Mouse (Mus musculus) intestine, embryonic 16.5 days (tissue): ENCODE measurements at regions not wholly inside any gene's neighbourhood (a gene's known extent, or its start where the extent isn't known, plus 50 kb on each side); places are given as distances from the start of the nearest gene placed in this dataset.

ENCODE experiments used
- ATAC-seq: fragments of 200-750 bp; cut with Nextera tagmentation; 2 replicates; pipeline ENCODE4 v1.8.0; 2017; ENCODE audit warnings: moderate TSS enrichment, moderate library complexity
- H3K27ac ChIP-seq: fragments of 300-500 bp; sonication (generic); 2 replicates; pipeline ENCODE4 v1.5.1; 2014; ENCODE audit warnings: mild to moderate bottlenecking, low read length
- H3K27me3 ChIP-seq: fragments of 300-500 bp; sonication (generic); replicated peaks from 2 replicates; pipeline ENCODE4 v1.6.1; 2014; ENCODE audit warnings: low read length, control low read depth, mixed read lengths; ENCODE audit not compliant: control insufficient read depth, insufficient read depth
- H3K36me3 ChIP-seq: fragments of 300-500 bp; sonication (generic); 2 replicates; pipeline ENCODE4 v1.6.1; 2014; ENCODE audit warnings: low read length, control low read depth; ENCODE audit not compliant: control insufficient read depth, insufficient read depth
- H3K4me1 ChIP-seq: fragments of 300-500 bp; sonication (generic); 2 replicates; pipeline ENCODE4 v1.6.1; 2014; ENCODE audit warnings: low read length, control low read depth, mixed read lengths; ENCODE audit not compliant: control insufficient read depth, insufficient read depth
- H3K4me2 ChIP-seq: fragments of 300-500 bp; sonication (generic); 2 replicates; pipeline ENCODE4 v1.6.1; 2014; ENCODE audit warnings: low read depth, low read length, control low read depth
- H3K4me3 ChIP-seq: fragments of 300-500 bp; sonication (generic); 2 replicates; pipeline ENCODE4 v1.5.1; 2014; ENCODE audit warnings: mild to moderate bottlenecking, low read length
- H3K9ac ChIP-seq: fragments of 300-500 bp; sonication (generic); 2 replicates; pipeline ENCODE4 v1.6.1; 2014; ENCODE audit warnings: low read depth, low read length
- H3K9me3 ChIP-seq: fragments of 300-500 bp; sonication (generic); 2 replicates; pipeline ENCODE4 v1.6.1; 2016; ENCODE audit warnings: low read length, control low read depth; ENCODE audit not compliant: control insufficient read depth
- WGBS: fragments of 180-500 bp; shearing (Covaris S2); extraction: QIAGEN DNeasy Blood & Tissue Kit; methylation state at CpG from one replicate; pipeline ENCODE4 v1.1.7; 2014; 5-methylcytosine and 5-hydroxymethylcytosine counted together

- Histone ChIP-seq H3K27ac (no peak overlapping the region), H3K4me1 (no peaks in the 10 kb centered on the region), H3K36me3 (no peaks in the 10 kb centered on the region), H3K9ac (no peak overlapping the region), H3K4me3 (no peak overlapping the region), H3K4me2 (no peak overlapping the region), H3K9me3 (no peaks in the 10 kb centered on the region), H3K27me3 (no peaks in the 10 kb centered on the region)
- 40% methylated on average over 6 of the region's 6 CpGs for WGBS
- ATAC-seq = peak; percentile 75
Measured at GRCm38 (mm10) chr10:111694227-111695200, 188.4 kb downstream of the Phlda1 start.

GRCm38 (mm10) chr10:111695918-111696760, 190.1 kb downstream of the Phlda1 start:
- ATAC-seq = no peak
- H3K4me1 ChIP-seq = no peaks in the 10 kb centered on the region
- no peak overlapping the region for H3K4me2 ChIP-seq
- no peaks in the 10 kb centered on the region for H3K9me3 ChIP-seq
- peak overlapping the region; percentile 38; the same call in 1 of the 2 replicates for H3K27ac ChIP-seq
- no peaks in the 10 kb centered on the region for H3K36me3 ChIP-seq
- WGBS = 58% methylated on average over 4 of the region's 4 CpGs
- H3K4me3 ChIP-seq = no peak overlapping the region
- no peaks in the 10 kb centered on the region for H3K27me3 ChIP-seq
- H3K9ac ChIP-seq = no peak overlapping the region

DNA sequence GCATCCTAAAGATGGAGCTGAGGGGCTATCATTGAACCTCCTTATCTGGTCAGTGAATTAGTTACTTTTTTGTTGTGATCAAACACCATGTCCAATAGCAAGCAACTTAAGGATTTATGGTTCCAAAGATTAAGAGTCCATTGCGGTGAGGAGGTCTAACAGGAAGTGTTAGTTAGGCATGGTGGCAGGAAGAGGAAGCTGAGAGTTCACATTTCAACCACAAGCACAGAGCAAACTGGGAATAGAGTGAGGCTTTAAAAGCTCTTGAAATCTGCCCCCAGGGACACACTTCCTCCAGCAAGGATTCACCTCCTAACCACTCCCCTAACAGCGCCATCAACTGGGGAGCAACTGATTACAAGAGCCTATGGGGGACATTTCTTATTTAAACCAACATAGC, 190.9 kb downstream of the Phlda1 start:
- H3K9me3 ChIP-seq = no peaks in the 10 kb centered on the region
- H3K4me1 ChIP-seq = no peaks in the 10 kb centered on the region
- no peak overlapping the region for H3K4me2 ChIP-seq
- 69% methylated on average over 2 of the region's 2 CpGs for WGBS
- no peak overlapping the region for H3K9ac ChIP-seq
- H3K4me3 ChIP-seq = no peak overlapping the region
- ATAC-seq = no peak
- H3K36me3 ChIP-seq = no peaks in the 10 kb centered on the region
- H3K27me3 ChIP-seq = no peaks in the 10 kb centered on the region
- no peak overlapping the region for H3K27ac ChIP-seq

DNA sequence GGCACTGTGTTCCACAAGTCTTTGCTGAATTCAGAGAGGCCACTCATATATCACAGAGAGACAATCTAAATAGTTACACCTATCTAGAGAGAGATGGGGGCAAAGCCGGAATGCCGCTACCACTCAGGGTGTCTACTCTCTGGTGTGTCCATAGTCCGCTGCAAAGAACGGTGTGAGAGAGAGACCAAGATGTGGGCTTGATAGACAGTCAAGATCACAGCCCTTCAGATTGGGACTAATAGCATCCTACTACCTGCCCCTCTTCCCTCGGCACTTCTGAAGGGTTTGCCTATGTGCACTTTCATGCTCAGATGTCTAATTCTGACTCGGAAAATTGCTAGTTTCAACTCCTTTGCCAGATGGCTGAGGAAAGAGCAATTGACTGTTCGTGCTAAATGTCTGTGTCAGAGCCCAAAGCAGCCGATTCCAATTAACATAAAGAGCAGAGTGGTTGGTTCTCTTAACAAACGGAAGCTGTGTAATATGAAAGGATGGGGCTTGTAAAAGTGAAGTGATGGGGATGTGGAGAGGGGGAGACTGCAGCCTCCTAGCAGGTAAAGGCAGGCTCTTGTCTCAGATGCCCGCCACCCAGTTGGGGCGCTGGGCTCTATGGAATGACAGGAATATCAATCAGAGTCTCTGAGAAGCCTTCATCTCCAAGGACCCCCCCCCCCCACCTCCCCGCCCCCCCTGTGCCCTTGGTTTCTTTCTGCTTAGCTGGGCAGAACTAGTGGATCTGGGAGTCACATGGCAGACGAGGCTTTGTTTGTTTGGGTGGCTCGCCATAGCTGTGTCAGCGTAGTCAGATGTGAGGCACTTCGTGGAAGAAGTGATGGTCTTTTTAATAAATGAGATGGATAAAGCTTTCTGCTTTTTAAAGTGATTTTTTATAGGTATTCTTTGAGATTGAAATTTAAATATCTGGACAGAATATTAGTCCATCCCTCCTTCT, 193.7 kb downstream of the Phlda1 start:
- ATAC-seq = no peak
- H3K27ac ChIP-seq = no peak overlapping the region
- no peaks in the 10 kb centered on the region for H3K27me3 ChIP-seq
- no peaks in the 10 kb centered on the region for H3K9me3 ChIP-seq
- H3K4me1 ChIP-seq = no peaks in the 10 kb centered on the region
- no peak overlapping the region for H3K9ac ChIP-seq
- no peak overlapping the region for H3K4me3 ChIP-seq
- WGBS = 72% methylated on average over 16 of the region's 16 CpGs
- H3K36me3 ChIP-seq = no peaks in the 10 kb centered on the region
- no peak overlapping the region for H3K4me2 ChIP-seq

DNA sequence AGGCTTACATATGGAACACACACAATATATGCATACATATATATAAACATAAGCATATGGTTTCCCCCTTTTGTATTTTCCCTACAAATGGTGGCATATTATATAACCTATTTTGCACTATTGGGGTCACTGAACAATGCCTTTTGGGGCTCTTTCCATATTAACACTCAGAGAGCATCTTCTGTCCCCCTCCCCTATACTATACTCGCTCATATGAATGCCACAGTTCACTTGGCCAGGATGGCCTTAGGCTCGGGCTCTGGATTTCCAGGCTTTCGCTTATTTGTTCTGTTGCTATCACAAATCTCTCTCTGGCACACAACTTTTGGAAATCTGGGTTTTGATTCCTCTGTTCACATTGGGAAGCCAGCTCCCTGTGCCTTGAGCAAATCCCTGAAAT, 194.5 kb downstream of the Phlda1 start:
- WGBS = 78% methylated on average over 3 of the region's 3 CpGs
- no peak for ATAC-seq
- Histone ChIP-seq H3K36me3 (no peaks in the 10 kb centered on the region), H3K27me3 (no peaks in the 10 kb centered on the region), H3K4me2 (no peak overlapping the region), H3K9ac (no peak overlapping the region), H3K9me3 (peaks cover under 1% of the 10 kb centered on the region; the same call in 1 of the 2 replicates), H3K27ac (no peak overlapping the region), H3K4me3 (no peak overlapping the region), H3K4me1 (no peaks in the 10 kb centered on the region)

- H3K4me3 ChIP-seq = no peak overlapping the region
- no peak overlapping the region for H3K9ac ChIP-seq
- H3K4me1 ChIP-seq = no peaks in the 10 kb centered on the region
- 45% methylated on average over 4 of the region's 4 CpGs for WGBS
- H3K36me3 ChIP-seq = peaks cover 3% of the 10 kb centered on the region; the same call in 1 of the 2 replicates
- H3K9me3 ChIP-seq = peaks cover 5% of the 10 kb centered on the region; the same call in 1 of the 2 replicates
- H3K27me3 ChIP-seq = no peaks in the 10 kb centered on the region
- H3K4me2 ChIP-seq = no peak overlapping the region
- no peak for ATAC-seq
- H3K27ac ChIP-seq = no peak overlapping the region
Measured at GRCm38 (mm10) chr10:111701138-111701537, 195.1 kb downstream of the Phlda1 start.

DNA sequence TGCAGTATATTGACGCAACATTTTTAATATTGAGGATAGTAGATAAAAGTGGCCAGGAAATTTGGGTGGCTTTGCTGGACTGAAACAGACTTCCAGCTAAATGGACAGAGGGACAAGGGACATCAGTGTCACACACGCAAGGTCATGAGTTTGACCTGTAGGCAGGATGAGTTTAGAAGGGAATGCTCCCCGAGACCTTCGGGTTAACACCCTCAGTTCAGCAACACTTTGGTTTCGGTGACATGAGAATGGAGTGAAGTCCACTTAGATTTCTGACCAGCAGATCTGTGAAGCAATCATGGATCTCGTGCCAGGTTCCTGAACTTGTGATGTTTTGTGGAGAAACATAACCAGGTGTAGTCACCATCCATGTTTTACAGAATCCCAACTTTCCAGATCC, 196.3 kb downstream of the Phlda1 start:
- Histone ChIP-seq H3K4me1 (no peaks in the 10 kb centered on the region), H3K36me3 (peaks cover 3% of the 10 kb centered on the region; the same call in 1 of the 2 replicates), H3K27ac (no peak overlapping the region), H3K27me3 (no peaks in the 10 kb centered on the region), H3K9ac (no peak overlapping the region), H3K4me2 (no peak overlapping the region), H3K4me3 (no peak overlapping the region), H3K9me3 (peaks cover 5% of the 10 kb centered on the region; the same call in 1 of the 2 replicates)
- 96% methylated on average over 6 of the region's 6 CpGs for WGBS
- no peak for ATAC-seq

GRCm38 (mm10) chr10:111703447-111703846, 197.4 kb downstream of the Phlda1 start:
- Histone ChIP-seq H3K9me3 (peaks cover 5% of the 10 kb centered on the region; the same call in 1 of the 2 replicates), H3K9ac (no peak overlapping the region), H3K4me2 (no peak overlapping the region), H3K36me3 (peaks cover 3% of the 10 kb centered on the region; the same call in 1 of the 2 replicates), H3K4me3 (no peak overlapping the region), H3K27ac (no peak overlapping the region), H3K27me3 (no peaks in the 10 kb centered on the region), H3K4me1 (no peaks in the 10 kb centered on the region)
- ATAC-seq = no peak
- 92% methylated on average over 3 of the region's 3 CpGs for WGBS
